Mouse (Mus musculus): ENCODE results near the gene Alkbh1. TPM values are rescaled to one million over a fixed set of nuclear protein-coding genes. Genes with fewer than 3 reads are reported as not detected.

Alkbh1 gene
- total RNA-seq, 2 experiments from 2014 or later: 16.7 to 18.5 TPM

DNA sequence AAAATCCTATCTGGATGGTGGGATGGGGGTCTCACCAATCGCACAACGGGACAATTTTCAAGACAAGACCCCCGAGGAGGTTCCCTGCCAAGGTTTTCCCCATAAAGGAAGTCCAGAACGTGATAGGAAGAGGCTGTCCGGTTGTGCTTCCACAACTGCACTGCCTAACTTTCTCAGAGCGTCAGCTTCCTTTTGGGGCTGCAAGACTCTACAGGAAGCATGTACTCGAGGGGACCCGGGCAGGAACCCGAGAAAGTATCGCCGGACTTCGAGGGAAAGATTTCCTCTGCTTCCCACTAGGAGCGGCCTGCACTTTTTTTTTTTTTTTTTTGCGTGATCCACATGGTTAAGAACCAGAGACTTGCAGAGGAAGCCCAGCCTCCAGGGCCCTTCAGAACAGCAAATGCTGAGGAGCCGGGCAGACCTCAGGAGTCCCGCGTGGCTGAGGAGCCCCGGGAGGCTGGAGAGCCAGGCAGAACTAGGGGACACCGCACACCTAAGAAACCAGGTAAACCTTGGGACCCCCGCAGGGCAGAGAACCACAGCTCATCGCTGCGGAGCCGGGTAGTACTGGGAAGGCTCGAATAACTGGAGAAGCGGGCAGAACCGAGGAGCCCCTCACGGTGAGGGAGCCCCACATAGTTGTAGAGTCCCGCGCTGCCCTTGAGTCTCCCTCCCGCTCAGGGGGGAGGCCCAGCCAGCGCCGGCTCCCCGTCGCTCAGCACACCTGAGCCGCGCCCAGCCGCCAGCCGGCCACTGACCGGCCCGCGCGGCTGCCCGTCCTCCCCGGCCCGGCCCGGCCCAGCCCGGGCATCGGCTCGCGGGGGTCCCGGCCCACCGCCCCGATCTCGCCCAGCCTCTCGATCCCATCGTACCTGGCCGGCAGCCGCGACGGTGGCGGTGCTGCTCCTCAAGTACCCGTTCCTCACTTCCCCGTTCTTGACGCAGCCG is 56.4 kb downstream of the Alkbh1 start:
- DNase-seq (ENCODE audit: low spot score in 2 of 2): peak; percentile 19 to 24

DNA sequence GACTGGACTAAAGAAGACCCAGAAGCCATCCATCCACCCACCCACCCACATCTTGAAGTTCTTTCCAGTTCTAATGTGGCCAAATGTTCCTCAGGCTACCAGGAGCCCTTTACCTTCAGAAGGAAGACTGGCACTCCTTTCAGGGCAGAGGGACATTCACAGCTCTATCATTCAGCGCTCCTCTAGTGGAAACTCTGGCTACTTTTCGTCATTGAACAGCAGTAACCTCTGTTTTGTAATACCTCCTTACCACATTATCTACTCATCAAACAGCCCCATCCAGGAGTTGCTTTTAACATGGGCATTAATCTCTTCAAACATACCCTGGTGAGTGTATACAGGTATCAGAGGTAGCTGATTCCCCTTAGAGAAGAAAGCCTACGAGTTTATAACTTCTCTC is 58.8 kb downstream of the Alkbh1 start:
- DNase-seq (ENCODE audit: low spot score in 2 of 2): no peak

DNA sequence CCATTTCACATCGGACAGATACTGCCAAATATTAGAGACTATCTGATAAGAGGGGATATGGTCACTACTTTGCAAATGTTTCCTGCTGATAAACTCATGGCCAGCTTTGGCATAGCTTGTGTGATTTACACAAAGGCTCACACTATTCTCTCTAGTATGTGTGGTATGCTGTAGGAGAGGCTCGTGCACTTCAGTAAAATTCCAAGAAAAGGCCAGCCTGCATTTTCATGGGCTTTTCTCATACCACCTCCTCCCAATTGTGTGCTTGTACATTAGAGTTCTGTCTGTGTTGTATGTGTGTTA is 62.5 kb downstream of the Alkbh1 start:
- DNase-seq (ENCODE audit: low spot score in 2 of 2): no peak

DNA sequence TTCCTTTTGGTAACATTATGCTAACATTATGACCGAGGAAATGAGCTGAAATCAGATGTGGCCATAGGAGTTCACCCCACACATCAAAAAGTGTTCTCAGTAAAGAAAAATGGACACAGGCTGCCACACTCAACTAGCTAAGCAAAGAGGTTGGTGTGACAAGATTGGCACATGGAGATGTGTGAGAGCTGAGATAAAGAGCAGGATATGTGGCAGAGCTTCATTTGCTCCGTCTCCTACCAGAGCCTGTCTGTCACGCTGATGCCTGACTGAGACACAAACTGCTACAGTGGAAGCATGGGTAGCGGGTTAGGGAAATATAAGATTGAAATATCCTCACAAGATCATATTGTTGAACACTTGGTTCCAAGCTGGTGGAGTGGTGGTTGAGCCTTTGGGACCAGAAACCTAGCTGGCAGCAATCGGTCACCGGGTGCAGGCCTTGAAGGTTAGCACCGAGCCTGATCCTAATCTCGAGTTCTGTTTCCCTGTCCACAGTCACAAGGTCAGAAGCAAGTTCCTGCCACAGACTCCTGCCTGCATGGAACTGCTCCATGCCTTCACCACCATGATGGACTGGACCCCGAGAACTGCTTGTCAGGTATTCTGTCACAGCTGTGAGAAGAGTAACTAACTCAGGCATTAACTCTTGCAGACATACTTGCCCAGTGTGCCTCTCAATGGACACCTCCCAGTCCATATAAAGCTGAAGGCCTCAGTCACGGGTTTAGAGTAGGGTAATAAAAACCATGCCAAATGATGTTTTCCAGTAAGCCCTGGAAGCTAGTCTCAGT is 63.0 kb downstream of the Alkbh1 start:
- no peak for DNase-seq (ENCODE audit: low spot score in 2 of 2)

DNA sequence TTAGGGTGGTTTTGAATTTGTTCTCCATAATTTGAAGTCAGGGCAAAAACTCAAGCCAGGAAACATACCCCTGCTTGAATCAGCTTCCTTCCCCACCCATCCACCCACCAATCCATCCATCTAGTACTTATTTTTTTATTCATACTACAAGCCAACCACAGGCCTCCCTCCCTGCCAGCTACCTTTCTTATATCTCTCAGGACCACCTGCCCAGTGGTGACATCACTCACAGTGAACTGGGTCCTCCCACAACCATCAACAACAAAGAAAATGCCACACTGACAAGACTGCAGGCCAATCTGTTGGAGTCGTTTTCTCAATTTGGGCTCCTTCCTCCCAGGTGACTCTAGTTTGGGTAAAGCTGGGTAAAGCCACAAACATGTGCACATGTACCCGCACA is 64.3 kb downstream of the Alkbh1 start:
- no peak for DNase-seq (ENCODE audit: low spot score in 2 of 2)

Small RNAs within 50 kb of the gene (microRNA-seq; reads per million reads assigned to microRNA genes)
- 23.5 to 25.3 reads per million in 2 experiments for gene Mir3068

Other genes starting within 250 kb of the Alkbh1 start
- gene Samd15, start 244.3 kb downstream of the Alkbh1 start, total RNA-seq (2021): 1 to 10 TPM; 2.5 to 3.7 TPM
- gene Tmed8, start 243.6 kb downstream of the Alkbh1 start, total RNA-seq (2021): 10 to 100 TPM; 26.4 to 26.7 TPM
- 1 to 10 TPM in 1 of 2 experiments, under 1 TPM in 1; 0.93 to 1.2 TPM for gene Noxred1, start 205.3 kb downstream of the Alkbh1 start, total RNA-seq (2021)
- 10 to 100 TPM; 57.5 to 66.0 TPM for gene Vipas39, start 177.8 kb downstream of the Alkbh1 start, total RNA-seq (2021)
- gene Ahsa1, start 177.5 kb downstream of the Alkbh1 start, total RNA-seq (2021): 100 to 1,000 TPM; 147 to 157 TPM
- gene Ism2, start 144.3 kb downstream of the Alkbh1 start, total RNA-seq (2021): under 1 TPM; 0.52 to 0.60 TPM
- gene Sptlc2, start 55.7 kb downstream of the Alkbh1 start, total RNA-seq (2021): 10 to 100 TPM; 50.3 to 60.5 TPM
- 10 to 100 TPM; 87.3 to 94.3 TPM for gene Slirp, start 121 bp downstream of the Alkbh1 start, total RNA-seq (2021)
- 10 to 100 TPM; 48.2 to 48.4 TPM for gene Snw1, start 28.3 kb upstream of the Alkbh1 start, total RNA-seq (2021)
- not detected for gene Gm5788, start 50.7 kb upstream of the Alkbh1 start, total RNA-seq (2021)
- not detected for gene Gm8300, start 70.3 kb upstream of the Alkbh1 start, total RNA-seq (2021)
- gene Oog1, start 158.7 kb upstream of the Alkbh1 start, total RNA-seq (2021): not detected
- gene Gm4027, start 174.9 kb upstream of the Alkbh1 start, total RNA-seq (2021): not detected
- gene Gm16381, start 200.6 kb upstream of the Alkbh1 start, total RNA-seq (2021): not detected

Data from layer of hippocampus, postnatal 14 days (tissue).